Mouse (Mus musculus) adrenal gland, postnatal 36 days (tissue): ENCODE data around the gene Vmn2r62. TPM values are rescaled to one million over a fixed set of nuclear protein-coding genes. Genes with fewer than 3 reads are reported as not detected.
"Not testable (repeated sequence)": the region's sequence is repeated elsewhere in the genome, so short reads cannot be mapped to it uniquely, and the experiment has no call there.

Experiments used
- DNase-seq, 2 experiments: peaks; one replicate each; pipeline ENCODE4 v3.0.0; 2021; ENCODE audit warnings: mixed read lengths in 1 of 2
- long read RNA-seq, 2 experiments: library from polyadenylated mRNA; stranded (forward); transcript quantifications; one replicate each; pipeline ENCODE4 v2.0.0; 2021; ENCODE audit warnings: borderline sequencing depth in 2 of 2
- total RNA-seq, 2 experiments: library from RNA; stranded (reverse); gene quantifications; 2 replicates each; pipeline ENCODE4 v1.2.3; 2021

The Vmn2r62 gene
- not detected for total RNA-seq
- long read RNA-seq, experiment 1, result 0 reads
- long read RNA-seq, experiment 2, result 0 reads

DNA sequence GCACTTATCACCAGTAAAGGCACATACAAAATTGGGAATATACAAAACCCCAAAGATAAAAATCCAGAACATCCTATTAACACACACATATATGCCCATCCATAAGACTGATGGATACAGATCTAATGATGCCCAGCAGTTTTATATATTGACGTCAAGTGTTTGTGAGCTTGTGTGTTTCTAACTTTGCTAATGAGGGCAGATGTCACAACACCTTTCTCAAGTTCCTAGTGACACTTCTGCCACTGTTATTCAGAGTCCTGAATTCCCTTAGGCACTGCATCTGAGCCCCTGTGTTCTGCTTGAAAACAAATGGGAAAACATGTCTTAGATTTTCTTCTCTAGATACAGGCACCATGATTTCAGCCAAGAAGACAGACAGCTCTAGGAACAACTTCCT lies at the start of gene Vmn2r62:
TSS of gene Vmn2r62 (minus strand) at position 101 of the 400 bp plus-strand sequence.
- not testable (repeated sequence) for DNase-seq

DNA sequence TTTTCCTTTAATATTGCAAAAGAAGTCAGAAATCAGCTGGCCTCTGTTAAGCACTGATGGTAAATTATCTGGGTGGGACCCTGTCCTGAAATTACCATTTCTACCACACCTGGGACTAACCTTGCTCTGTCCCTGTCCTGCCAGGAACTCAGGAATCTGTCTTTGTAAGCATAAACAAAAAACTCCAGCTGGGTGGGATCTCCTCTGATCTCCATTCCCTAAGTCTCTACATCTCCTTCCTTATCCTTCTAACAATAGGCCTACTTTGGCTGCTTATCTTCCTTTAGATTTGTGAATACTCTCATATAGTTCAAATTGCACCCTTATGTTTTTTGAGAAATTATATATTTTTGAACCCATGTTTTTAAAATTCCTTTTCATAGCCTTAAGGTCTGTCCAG lies 45.0 kb upstream of the Vmn2r62 start:
- not testable (repeated sequence) for DNase-seq

DNA sequence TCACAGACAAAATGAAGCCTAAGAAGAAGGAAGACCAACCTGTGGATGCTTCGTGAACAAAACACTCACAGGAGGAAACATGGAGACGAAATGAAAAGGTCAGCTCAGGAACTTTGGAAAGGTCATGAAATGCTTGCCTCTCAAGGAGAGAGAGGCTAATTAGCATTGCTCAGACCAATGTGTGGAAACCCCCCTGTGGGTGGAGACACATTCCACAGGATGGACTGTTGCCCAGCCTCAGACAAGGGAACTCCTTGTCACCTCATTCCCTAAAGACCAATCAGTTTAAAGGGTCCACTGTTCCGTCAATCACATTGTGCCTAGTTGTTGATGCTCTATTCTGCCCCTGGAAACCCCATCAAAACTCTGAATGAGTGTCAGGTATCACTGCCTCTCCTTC lies 38.9 kb upstream of the Vmn2r62 start:
- DNase-seq, result no peak

DNA sequence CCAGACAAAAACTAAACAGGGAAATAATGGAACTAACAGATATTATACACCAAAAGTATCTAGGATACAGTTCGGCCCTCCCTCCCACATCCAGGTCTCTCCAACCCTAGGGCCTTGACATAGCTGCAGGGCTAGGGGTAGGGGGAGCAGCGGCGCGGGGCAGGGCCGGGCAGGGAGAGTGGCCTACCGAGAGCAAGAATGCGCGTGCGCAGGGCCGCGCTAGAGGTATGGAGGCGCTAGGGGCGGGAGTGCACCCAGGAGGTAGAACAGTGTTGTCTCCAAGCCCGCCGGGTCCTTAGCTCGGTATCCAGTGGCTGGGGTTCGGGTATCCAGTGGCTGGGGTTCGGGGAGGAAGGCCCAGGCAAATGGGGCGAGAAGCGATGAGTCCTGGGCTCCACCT lies 43.5 kb downstream of the Vmn2r62 start:
- no peak for DNase-seq

DNA sequence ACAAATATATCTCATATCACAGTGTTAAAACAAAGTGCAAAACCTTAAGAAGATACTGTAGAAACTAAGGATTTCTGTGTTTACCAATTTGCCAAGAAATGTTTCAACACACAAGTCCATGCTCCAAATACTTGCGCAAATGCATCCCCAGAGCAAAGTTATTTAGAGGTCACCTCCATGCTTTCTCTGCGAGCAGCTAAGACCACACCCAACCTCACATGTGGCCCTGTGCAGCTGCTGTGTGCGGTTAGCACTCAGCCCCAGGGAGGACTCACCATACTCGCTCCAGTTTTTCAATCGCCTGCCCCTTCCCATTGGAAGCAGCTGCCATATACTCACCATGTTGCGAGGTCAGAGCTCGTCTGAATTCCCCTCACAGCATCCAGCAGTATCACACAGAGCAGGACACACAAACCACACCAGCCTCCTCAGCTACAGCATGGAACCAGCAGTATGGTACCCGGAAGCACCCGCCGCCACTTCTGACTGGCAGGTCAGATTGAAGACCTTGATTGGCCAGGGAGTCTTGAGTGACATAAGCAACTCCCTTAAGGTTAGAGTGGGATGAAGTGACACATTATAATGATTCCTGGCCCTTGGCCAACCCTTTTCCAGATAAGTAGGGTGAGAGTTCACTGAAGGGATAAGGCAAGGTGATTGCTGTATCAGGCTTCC lies 54.7 kb downstream of the Vmn2r62 start:
- no peak for DNase-seq

DNA sequence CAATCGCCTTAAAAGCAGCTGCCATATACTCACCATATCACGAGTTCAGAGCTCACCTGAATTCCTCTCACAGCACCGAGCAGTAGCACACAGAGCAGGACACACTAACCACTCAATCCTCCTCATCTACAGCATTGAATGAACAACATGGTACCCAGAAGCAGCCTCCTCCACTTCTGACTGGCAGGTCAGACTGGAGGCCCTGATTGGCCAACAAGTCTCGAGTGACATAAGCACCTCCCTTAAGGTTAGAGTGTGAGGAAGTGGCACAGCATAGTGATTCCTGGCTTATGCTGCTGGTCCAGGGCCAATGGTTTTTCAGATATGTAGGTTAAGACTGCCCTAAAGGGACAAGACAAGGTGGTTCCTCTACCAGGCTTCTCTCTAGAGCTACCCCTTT lies 66.4 kb downstream of the Vmn2r62 start, which contains the start of gene Gm17067:
TSS of gene Gm17067 (minus strand) at position 101 of the 400 bp plus-strand sequence.
- DNase-seq, result not testable (repeated sequence)

Other genes starting within 250 kb of the Vmn2r62 start
- gene Gm21028, start 214.9 kb downstream of the Vmn2r62 start, total RNA-seq, result not detected
- gene Zfp977, start 201.0 kb downstream of the Vmn2r62 start, total RNA-seq, result under 1 TPM; 0.70 to 0.95 TPM
- gene Zfp976, start 150.9 kb downstream of the Vmn2r62 start, total RNA-seq, result 1 to 10 TPM; 3.8 to 4.9 TPM
- gene Zfp975, start 100.8 kb downstream of the Vmn2r62 start, total RNA-seq, result 1 to 10 TPM; 4.6 to 5.6 TPM
- under 1 TPM in 1 of 2 experiments, not detected in 1; 0.20 TPM for gene Gm17067, start 66.5 kb downstream of the Vmn2r62 start, total RNA-seq
- gene Gm2381, start 73.7 kb upstream of the Vmn2r62 start, total RNA-seq, result under 1 TPM; 0.13 to 0.16 TPM
- gene Vmn2r63, start 140.3 kb upstream of the Vmn2r62 start, total RNA-seq, result not detected
- gene Gm9268, start 225.2 kb upstream of the Vmn2r62 start, total RNA-seq, result not detected